Mouse (Mus musculus) urinary bladder, postnatal 36 days (tissue): ENCODE measurements around the gene Gm45783.
A peak's percentile ranks its signal among the peaks of the same experiment; 100 is the strongest.
"Not testable (repeated sequence)": the region's sequence is repeated elsewhere in the genome, so short reads cannot be mapped to it uniquely, and the experiment has no call there.

Experiments used
- DNase-seq, 2 experiments: peaks; one replicate each; pipeline ENCODE4 v3.0.0; 2022; ENCODE audit warnings: low spot score in 2 of 2, mixed read lengths in 1 of 2

Gene Gm45783

GRCm38 (mm10) chr7:7374431-7374830 lies at the start of gene Gm45783:
TSS of gene Gm45783 (minus strand) at chr7:7374573.
- DNase-seq, result peak in 1 of 2 experiments; percentile 11

GRCm38 (mm10) chr7:7399603-7400002 lies 25.2 kb upstream of the Gm45783 start, which contains the start of gene Vmn2r31:
TSS of gene Vmn2r31 (minus strand) at chr7:7399703.
- DNase-seq, result not testable (repeated sequence)

- not testable (repeated sequence) for DNase-seq
These were observed 36.9 kb downstream of the Gm45783 start, which contains the start of gene Vmn2r30 for GRCm38 (mm10) chr7:7337509-7337908. TSS of gene Vmn2r30 (minus strand) at chr7:7337609.

- peak; percentile 32 to 41 for DNase-seq
These were observed 78.8 kb downstream of the Gm45783 start for GRCm38 (mm10) chr7:7295595-7295994.
